Mouse (Mus musculus) ES-Bruce4 (cell line): ENCODE measurements around the gene Gm28305.

Source experiments
- CTCF ChIP-seq: IDR thresholded peaks from one replicate; pipeline ENCODE4 v1.8.1; 2011; ENCODE audit warnings: low read depth, low read length
- EP300 ChIP-seq: IDR thresholded peaks from 2 replicates; pipeline ENCODE4 v1.6.1; 2011; ENCODE audit warnings: low read depth, low read length; ENCODE audit not compliant: insufficient read depth
- POLR2A ChIP-seq: IDR thresholded peaks from one replicate; pipeline ENCODE4 v1.8.1; 2011; ENCODE audit warnings: low read length; ENCODE audit not compliant: insufficient read depth

DNA sequence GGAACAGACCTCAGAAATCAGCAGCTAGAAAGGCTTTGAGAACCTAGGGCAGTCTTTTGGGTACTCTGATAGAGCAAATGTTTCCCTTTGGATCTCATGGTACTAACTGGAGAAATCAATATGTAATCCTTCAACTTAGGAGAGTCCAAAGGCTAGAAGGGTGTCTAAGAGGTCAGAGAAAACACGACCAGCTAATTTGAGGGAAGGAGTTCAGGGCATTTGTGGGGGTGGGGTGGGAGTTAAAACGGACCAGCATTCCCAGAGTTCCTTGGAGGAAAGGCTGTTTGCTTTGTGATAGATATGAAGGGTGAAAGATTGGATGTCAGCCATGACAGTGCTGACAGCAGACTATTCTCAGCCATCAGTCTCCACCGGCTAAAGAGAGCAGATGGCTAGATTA lies 39.9 kb upstream of the Gm28305 start:
- TF ChIP-seq POLR2A: no peak
- no peak for TF ChIP-seq CTCF
- TF ChIP-seq EP300: no peak
